Mouse (Mus musculus) erythroblast, embryonic 14.5 days (primary cell): ENCODE results near the gene Hist1h3g.

Source experiments
- GATA1 ChIP-seq: IDR thresholded peaks from 2 replicates; pipeline ENCODE4 v1.6.1; 2012; ENCODE audit warnings: low read length, inconsistent platforms, mixed read lengths
- TAL1 ChIP-seq: IDR thresholded peaks from 3 replicates; pipeline ENCODE4 v1.6.1; 2012; ENCODE audit warnings: low read length, inconsistent platforms, mixed read lengths

DNA sequence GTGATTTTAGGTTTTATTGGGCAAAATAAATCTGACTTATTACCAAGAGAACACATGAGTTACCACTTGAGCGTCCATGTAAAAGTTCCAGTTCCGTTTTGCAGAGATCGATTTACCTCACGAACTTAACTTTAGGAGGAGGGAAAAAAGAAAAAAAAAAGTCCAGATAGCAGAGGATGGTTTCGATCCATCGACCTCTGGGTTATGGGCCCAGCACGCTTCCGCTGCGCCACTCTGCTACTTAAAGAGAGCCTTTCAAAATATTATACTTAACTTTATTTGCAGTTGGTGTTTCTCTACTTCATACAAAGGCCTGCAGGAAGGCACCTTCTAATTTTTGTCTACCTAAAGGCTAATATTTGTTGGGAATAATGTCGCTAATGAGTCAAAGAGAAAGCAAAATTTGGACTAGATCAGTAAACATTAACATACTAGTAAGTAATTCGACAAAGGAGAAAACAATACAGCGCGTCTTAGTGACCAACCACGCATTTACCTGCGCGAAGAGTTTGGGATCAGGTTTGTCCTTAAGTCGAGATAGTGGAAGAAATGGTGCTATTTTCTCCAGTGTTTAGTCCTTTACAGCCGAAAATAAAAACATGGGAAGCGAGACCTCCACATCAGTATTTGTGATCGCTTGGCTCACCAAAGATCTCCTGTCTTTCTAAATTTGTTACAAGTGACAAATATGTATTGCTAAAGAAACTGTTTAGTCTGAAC is 4.9 kb upstream of the Hist1h3g start:
- TF ChIP-seq GATA1 (no peak), TAL1 (no peak)
